Mouse (Mus musculus) limb, embryonic 10.5 days (tissue): ENCODE results near the gene Btn2a2. TPM values are rescaled to one million over a fixed set of nuclear protein-coding genes. Genes with fewer than 3 reads are reported as not detected.
A peak's percentile ranks its signal among the peaks of the same experiment; 100 is the strongest.

Experiments used
- DNase-seq: peaks from one replicate; pipeline ENCODE4 v3.0.0-alpha.2; 2017; ENCODE audit warnings: low spot score
- H3K27ac ChIP-seq: fragments of 300-500 bp; sonication (generic); 2 replicates; pipeline ENCODE4 v1.5.1; 2016; ENCODE audit warnings: mild to moderate bottlenecking
- H3K27me3 ChIP-seq: fragments of 300-500 bp; sonication (generic); 2 replicates; pipeline ENCODE4 v1.6.1; 2016; ENCODE audit warnings: low read depth, mild to moderate bottlenecking; ENCODE audit not compliant: poor library complexity, severe bottlenecking
- H3K36me3 ChIP-seq: fragments of 300-500 bp; sonication (generic); 2 replicates; pipeline ENCODE4 v1.6.1; 2016; ENCODE audit warnings: mild to moderate bottlenecking, moderate library complexity
- H3K4me1 ChIP-seq: fragments of 300-500 bp; sonication (generic); 2 replicates; pipeline ENCODE4 v1.6.1; 2016
- H3K4me3 ChIP-seq: fragments of 300-500 bp; sonication (generic); 2 replicates; pipeline ENCODE4 v1.5.1; 2016; ENCODE audit warnings: mild to moderate bottlenecking, moderate library complexity
- H3K9me3 ChIP-seq: fragments of 300-500 bp; sonication (generic); replicated peaks from 2 replicates; pipeline ENCODE4 v1.6.1; 2016; ENCODE audit warnings: mild to moderate bottlenecking
- WGBS: fragments of 180-500 bp; shearing (Covaris S2); methylation state at CpG from one replicate; pipeline ENCODE4 v1.1.7; 2016; 5-methylcytosine and 5-hydroxymethylcytosine counted together
- polyA plus RNA-seq: library from polyadenylated mRNA; unstranded; fragments of >200 nt; fragmentation: Nextera tagmentation; extraction: Ambion mirVana; gene quantifications from 2 replicates; pipeline ENCODE4 v1.2.1, GENCODE M21; 2016

Btn2a2 gene
- polyA plus RNA-seq, 1 experiment from 2014 or later: 1.9 TPM

DNA sequence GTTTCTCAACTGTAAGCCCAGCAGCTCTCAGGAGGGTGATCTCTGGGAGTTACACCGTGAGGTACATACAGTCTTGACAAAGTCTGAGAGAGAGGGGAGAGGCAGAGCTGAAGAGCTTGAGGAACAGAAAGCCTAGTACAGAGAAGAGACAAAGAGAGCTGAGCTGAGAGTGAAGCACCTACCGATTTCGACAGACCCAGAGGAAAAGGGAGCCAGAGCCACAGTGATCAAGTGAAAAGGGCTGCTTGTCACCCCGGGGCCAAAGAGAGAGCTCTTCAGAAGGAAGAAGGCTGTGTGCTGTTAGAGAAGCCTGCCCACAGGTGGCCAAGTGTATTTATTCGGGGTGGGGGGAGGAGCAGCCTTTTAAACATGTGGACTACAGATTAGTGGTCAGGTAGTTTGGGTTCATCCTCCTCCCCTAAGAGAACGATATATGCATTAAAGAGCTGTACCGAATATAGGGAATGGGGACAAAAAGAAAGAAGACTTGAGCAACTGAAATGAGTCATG is 23.0 kb downstream of the Btn2a2 start, which contains the start of gene Btn1a1:
TSS of gene Btn1a1 (minus strand) at position 302 of the 510 bp plus-strand sequence.
- H3K9me3 ChIP-seq: no peaks in the 10 kb centered on the region
- peak within 1 kb of the TSS; percentile 40; the same call in 1 of the 2 replicates for H3K27ac ChIP-seq
- H3K4me1 ChIP-seq: peaks cover 25% of the 10 kb centered on the region
- under 1% methylated on average over 7 of the region's 7 CpGs for WGBS
- peak; percentile 50 for DNase-seq
- H3K36me3 ChIP-seq: no peaks in the 10 kb centered on the region
- peak within 1 kb of the TSS; percentile 67 for H3K4me3 ChIP-seq
- no peaks in the 10 kb centered on the region for H3K27me3 ChIP-seq

- H3K4me1 ChIP-seq: peaks cover 25% of the 10 kb centered on the region
- H3K4me3 ChIP-seq: peak overlapping the region; percentile 67
- H3K9me3 ChIP-seq: no peaks in the 10 kb centered on the region
- H3K27me3 ChIP-seq: no peaks in the 10 kb centered on the region
- H3K27ac ChIP-seq: peak overlapping the region; percentile 40; the same call in 1 of the 2 replicates
- DNase-seq: peak; percentile 48
- no peaks in the 10 kb centered on the region for H3K36me3 ChIP-seq
- WGBS: 0% methylated on average over 11 of the region's 11 CpGs
Observed at GRCm38 (mm10) chr13:23464841-23465366, 23.8 kb downstream of the Btn2a2 start.

- Histone ChIP-seq H3K4me1 (peaks cover 28% of the 10 kb centered on the region), H3K9me3 (no peaks in the 10 kb centered on the region), H3K27me3 (0 out of 2 replicates have a peak, but pooled peaks cover 3% of the 10 kb centered on the region), H3K27ac (peak overlapping the region; percentile 66), H3K36me3 (no peaks in the 10 kb centered on the region), H3K4me3 (peak overlapping the region; percentile 67)
- WGBS: under 1% methylated on average over 29 of the region's 29 CpGs
- DNase-seq: peak; percentile 61
Observed at GRCm38 (mm10) chr13:23464224-23464637, 24.4 kb downstream of the Btn2a2 start.

- Histone ChIP-seq H3K4me3 (peak overlapping the region; percentile 67), H3K27me3 (0 out of 2 replicates have a peak, but pooled peaks cover 9% of the 10 kb centered on the region), H3K36me3 (no peaks in the 10 kb centered on the region), H3K4me1 (peaks cover 30% of the 10 kb centered on the region), H3K27ac (peak overlapping the region; percentile 66), H3K9me3 (no peaks in the 10 kb centered on the region)
- DNase-seq: peak; percentile 89
- WGBS: under 1% methylated on average over 21 of the region's 21 CpGs
Observed at GRCm38 (mm10) chr13:23463381-23464223, 25.1 kb downstream of the Btn2a2 start.

GRCm38 (mm10) chr13:23462669-23463068 is 26.0 kb downstream of the Btn2a2 start:
- no peaks in the 10 kb centered on the region for H3K9me3 ChIP-seq
- peaks cover 30% of the 10 kb centered on the region for H3K4me1 ChIP-seq
- H3K36me3 ChIP-seq: no peaks in the 10 kb centered on the region
- H3K4me3 ChIP-seq: no peak overlapping the region
- H3K27ac ChIP-seq: no peak overlapping the region
- DNase-seq: no peak
- 0 out of 2 replicates have a peak, but pooled peaks cover 14% of the 10 kb centered on the region for H3K27me3 ChIP-seq

DNA sequence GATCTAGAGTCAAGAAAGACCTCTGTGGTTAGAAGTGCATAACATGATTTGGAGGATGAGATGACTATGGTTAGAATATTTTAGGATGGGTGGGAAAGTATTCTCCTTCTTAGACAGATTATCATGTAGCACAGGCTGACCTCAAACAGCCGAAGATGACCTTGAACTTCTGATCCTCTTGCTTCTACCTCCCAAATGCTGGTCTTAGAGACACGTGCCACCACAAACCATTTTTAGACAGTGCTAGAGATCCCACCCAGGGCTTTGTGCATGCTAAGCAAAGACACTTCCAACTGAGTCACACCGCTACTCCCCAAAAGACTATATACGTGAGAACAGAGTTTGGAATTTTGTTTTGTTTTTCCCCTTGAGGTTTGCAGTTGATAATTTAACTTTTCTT is 26.6 kb downstream of the Btn2a2 start:
- H3K4me3 ChIP-seq: no peak overlapping the region
- DNase-seq: no peak
- no peaks in the 10 kb centered on the region for H3K9me3 ChIP-seq
- no peaks in the 10 kb centered on the region for H3K36me3 ChIP-seq
- peaks cover 30% of the 10 kb centered on the region for H3K4me1 ChIP-seq
- 0 out of 2 replicates have a peak, but pooled peaks cover 14% of the 10 kb centered on the region for H3K27me3 ChIP-seq
- whole genome bisulfite sequencing: 82% methylated on average over 4 of the region's 4 CpGs
- H3K27ac ChIP-seq: no peak overlapping the region

- Histone ChIP-seq H3K27ac (0 out of 2 replicates have a peak overlapping the region, but pooled peaks have one; percentile 42), H3K4me3 (peak overlapping the region; percentile 33), H3K36me3 (no peaks in the 10 kb centered on the region), H3K9me3 (no peaks in the 10 kb centered on the region), H3K27me3 (0 out of 2 replicates have a peak, but pooled peaks cover 14% of the 10 kb centered on the region), H3K4me1 (peaks cover 9% of the 10 kb centered on the region)
- no peak for DNase-seq
- 13% methylated on average over 15 of the region's 15 CpGs for WGBS
Observed at GRCm38 (mm10) chr13:23459264-23459846, 29.3 kb downstream of the Btn2a2 start.

DNA sequence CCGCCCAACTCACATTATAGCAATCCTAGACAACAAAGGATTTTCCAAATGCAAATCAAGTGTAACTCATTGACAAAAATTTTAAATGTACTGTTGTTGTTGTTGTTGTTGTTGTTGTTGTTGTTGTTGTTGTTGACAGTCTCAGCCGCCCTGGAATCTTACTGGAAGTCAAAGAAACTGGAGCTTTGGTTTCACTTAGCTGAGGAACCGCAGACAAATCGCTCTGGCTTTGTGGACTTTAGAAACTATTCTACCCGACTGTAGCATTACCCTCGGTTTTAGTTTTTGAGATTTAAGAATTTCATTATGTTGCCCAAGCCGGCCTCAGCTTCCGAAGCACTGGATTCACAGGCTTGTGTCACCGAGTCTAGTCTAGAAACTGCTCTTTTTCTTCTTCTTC is 34.7 kb downstream of the Btn2a2 start:
- Histone ChIP-seq H3K36me3 (no peaks in the 10 kb centered on the region), H3K4me3 (peak overlapping the region; percentile 75), H3K27ac (peak overlapping the region; percentile 89), H3K4me1 (no peaks in the 10 kb centered on the region), H3K27me3 (0 out of 2 replicates have a peak, but pooled peaks cover 8% of the 10 kb centered on the region), H3K9me3 (no peaks in the 10 kb centered on the region)
- 2% methylated on average over 9 of the region's 9 CpGs for WGBS
- no peak for DNase-seq

DNA sequence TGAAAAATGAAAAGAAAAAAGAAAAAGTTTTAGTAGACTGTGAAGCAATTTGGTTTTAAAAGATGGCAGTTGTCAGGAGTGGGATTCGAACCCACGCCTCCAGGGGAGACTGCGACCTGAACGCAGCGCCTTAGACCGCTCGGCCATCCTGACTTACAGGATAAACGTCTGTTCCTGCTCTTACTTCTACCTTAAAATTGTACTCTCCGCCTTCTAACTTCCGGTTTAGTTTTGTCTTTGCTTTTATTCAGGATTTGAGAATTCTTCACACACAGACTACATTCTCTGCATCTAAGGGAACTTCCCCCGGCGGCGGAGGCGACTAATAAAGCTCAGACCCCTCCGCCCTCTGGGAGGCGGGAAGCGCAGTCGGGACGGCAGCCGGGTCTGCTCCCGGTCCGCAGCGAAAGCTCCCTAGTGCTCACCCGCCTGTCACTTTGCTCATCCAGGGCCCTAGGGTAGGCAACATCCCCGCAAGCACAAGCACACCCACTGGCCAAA is 35.2 kb downstream of the Btn2a2 start:
- no peaks in the 10 kb centered on the region for H3K36me3 ChIP-seq
- DNase-seq: peak; percentile 80
- H3K27ac ChIP-seq: peak overlapping the region; percentile 89
- 0 out of 2 replicates have a peak, but pooled peaks cover 4% of the 10 kb centered on the region for H3K27me3 ChIP-seq
- under 1% methylated on average over 25 of the region's 25 CpGs for WGBS
- H3K4me3 ChIP-seq: peak overlapping the region; percentile 75
- H3K4me1 ChIP-seq: no peaks in the 10 kb centered on the region
- H3K9me3 ChIP-seq: no peaks in the 10 kb centered on the region

DNA sequence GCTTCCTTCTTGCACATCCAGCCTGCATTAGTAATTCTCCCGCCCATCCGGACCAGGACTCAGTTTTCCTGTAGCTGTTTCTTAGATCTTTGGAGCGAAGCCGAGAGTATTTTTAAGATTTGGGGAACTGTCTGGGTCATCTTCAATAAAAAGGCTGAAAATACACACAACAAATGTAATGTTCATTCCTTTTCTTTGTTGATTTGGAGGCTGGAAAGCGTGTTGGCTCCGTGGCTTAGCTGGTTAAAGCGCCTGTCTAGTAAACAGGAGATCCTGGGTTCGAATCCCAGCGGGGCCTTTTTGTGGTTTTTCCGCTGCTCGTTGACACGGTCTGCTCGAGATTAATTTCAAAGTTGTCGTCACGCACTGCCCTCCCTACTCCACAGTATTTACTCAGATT is 38.3 kb downstream of the Btn2a2 start:
- H3K4me3 ChIP-seq: peak overlapping the region; percentile 65
- no peaks in the 10 kb centered on the region for H3K4me1 ChIP-seq
- H3K27me3 ChIP-seq: no peaks in the 10 kb centered on the region
- peak overlapping the region; percentile 77 for H3K27ac ChIP-seq
- peak; percentile 88 for DNase-seq
- WGBS: under 1% methylated on average over 15 of the region's 15 CpGs
- no peaks in the 10 kb centered on the region for H3K9me3 ChIP-seq
- H3K36me3 ChIP-seq: no peaks in the 10 kb centered on the region

DNA sequence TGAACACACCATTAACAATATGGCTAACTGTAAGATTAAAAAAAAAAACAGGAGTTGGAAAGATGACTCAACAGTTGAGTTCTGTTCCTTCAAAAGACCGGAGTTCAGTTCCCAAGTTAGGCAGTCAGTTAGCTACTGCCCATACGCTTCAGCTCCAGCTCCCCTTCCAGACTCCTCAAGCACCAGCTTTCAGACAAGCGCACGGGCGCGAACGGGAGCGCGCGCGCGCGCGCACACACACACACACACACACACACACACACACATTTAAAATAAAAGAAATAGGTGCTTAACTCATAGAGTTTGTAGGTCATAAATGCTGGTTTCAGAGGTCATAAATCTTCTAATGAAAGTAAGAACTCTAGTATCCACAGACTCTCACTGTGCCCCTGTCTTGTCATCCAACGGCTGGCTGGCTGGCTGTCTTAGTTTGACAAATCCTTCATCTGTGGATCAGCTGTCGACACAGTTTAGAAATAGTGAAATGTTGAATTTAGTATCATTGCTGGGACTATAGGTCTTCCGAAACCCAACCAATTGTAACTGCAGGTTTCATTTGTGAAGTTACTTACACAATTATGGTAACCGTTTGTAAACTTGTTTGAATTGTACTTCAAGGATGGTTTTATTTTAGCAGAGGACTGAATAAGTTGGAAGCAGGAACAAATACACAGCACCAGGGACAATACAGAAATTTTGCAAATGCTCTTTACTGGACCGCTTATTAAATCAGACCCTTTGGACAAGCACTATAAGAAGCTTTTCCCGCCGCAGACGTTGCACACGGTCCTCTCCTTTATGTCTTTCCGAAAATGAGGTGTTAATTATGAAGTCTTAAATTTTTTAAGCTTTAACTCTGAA is 39.2 kb downstream of the Btn2a2 start:
- no peaks in the 10 kb centered on the region for H3K27me3 ChIP-seq
- H3K4me1 ChIP-seq: peaks cover 4% of the 10 kb centered on the region
- WGBS: 1% methylated on average over 24 of the region's 24 CpGs
- peak overlapping the region; percentile 77 for H3K27ac ChIP-seq
- H3K9me3 ChIP-seq: no peaks in the 10 kb centered on the region
- H3K4me3 ChIP-seq: peak overlapping the region; percentile 65
- no peaks in the 10 kb centered on the region for H3K36me3 ChIP-seq
- DNase-seq: peak; percentile 79

GRCm38 (mm10) chr13:23448758-23449157 is 39.9 kb downstream of the Btn2a2 start:
- 49% methylated on average over 3 of the region's 3 CpGs for WGBS
- Histone ChIP-seq H3K27ac (no peak overlapping the region), H3K9me3 (no peaks in the 10 kb centered on the region), H3K4me3 (peak overlapping the region; percentile 65), H3K36me3 (no peaks in the 10 kb centered on the region), H3K27me3 (no peaks in the 10 kb centered on the region), H3K4me1 (peaks cover 6% of the 10 kb centered on the region)
- DNase-seq: no peak
